Mouse (Mus musculus) WW6 (cell line): ENCODE results near the gene Ddn.

ENCODE experiments used
- DNase-seq: peaks from one replicate; pipeline ENCODE4 v3.0.0-alpha.2; 2013; ENCODE audit warnings: low read depth, low spot score

Gene Ddn

GRCm38 (mm10) chr15:98809390-98809789 lies at the start of gene Ddn:
Ddn (minus strand) TSS chr15:98809490.
- no peak for DNase-seq

GRCm38 (mm10) chr15:98854214-98854613 lies 44.9 kb upstream of the Ddn start:
- DNase-seq = no peak

- no peak for DNase-seq
Measured at GRCm38 (mm10) chr15:98853161-98853937, 44.1 kb upstream of the Ddn start.

- no peak for DNase-seq
Measured at GRCm38 (mm10) chr15:98852733-98853132, 43.4 kb upstream of the Ddn start.

GRCm38 (mm10) chr15:98852071-98852470 lies 42.8 kb upstream of the Ddn start:
- DNase-seq = no peak

GRCm38 (mm10) chr15:98851229-98851818 lies 42.0 kb upstream of the Ddn start:
- DNase-seq = no peak

GRCm38 (mm10) chr15:98850668-98851067 lies 41.4 kb upstream of the Ddn start:
- DNase-seq = no peak

- no peak for DNase-seq
Measured at GRCm38 (mm10) chr15:98849956-98850600, 40.8 kb upstream of the Ddn start.

- no peak for DNase-seq
Measured at GRCm38 (mm10) chr15:98849165-98849564, 39.9 kb upstream of the Ddn start.

- DNase-seq = no peak
Measured at GRCm38 (mm10) chr15:98846140-98846539, 36.9 kb upstream of the Ddn start.

- no peak for DNase-seq
Measured at GRCm38 (mm10) chr15:98845149-98845548, 35.9 kb upstream of the Ddn start.

- DNase-seq = no peak
Measured at GRCm38 (mm10) chr15:98843595-98844223, 34.4 kb upstream of the Ddn start.

- DNase-seq = no peak
Measured at GRCm38 (mm10) chr15:98839671-98840585, 30.6 kb upstream of the Ddn start.

- DNase-seq = no peak
Measured at GRCm38 (mm10) chr15:98839161-98839560, 29.9 kb upstream of the Ddn start.

- no peak for DNase-seq
Measured at GRCm38 (mm10) chr15:98837743-98838103, 28.4 kb upstream of the Ddn start.

- DNase-seq = no peak
Measured at GRCm38 (mm10) chr15:98837006-98837742, 27.9 kb upstream of the Ddn start.

- DNase-seq = no peak
Measured at GRCm38 (mm10) chr15:98835291-98835690, 26.0 kb upstream of the Ddn start.

- no peak for DNase-seq
Measured at GRCm38 (mm10) chr15:98834059-98834458, 24.8 kb upstream of the Ddn start.

- no peak for DNase-seq
Measured at GRCm38 (mm10) chr15:98833281-98833680, 24.0 kb upstream of the Ddn start.

- no peak for DNase-seq
Measured at GRCm38 (mm10) chr15:98832161-98833058, 23.1 kb upstream of the Ddn start.
